Mouse (Mus musculus) gastrocnemius, postnatal 25 days (tissue): ENCODE measurements around the gene H2-Q2. TPM values are rescaled to one million over a fixed set of nuclear protein-coding genes. Genes with fewer than 3 reads are reported as not detected.
"Not testable (repeated sequence)": the region's sequence is repeated elsewhere in the genome, so short reads cannot be mapped to it uniquely, and the experiment has no call there.

Experiments used
- DNase-seq: peaks from one replicate; pipeline ENCODE4 v3.0.0; 2022
- long read RNA-seq, 2 experiments: library from polyadenylated mRNA; stranded (forward); transcript quantifications; one replicate each; pipeline ENCODE4 v2.0.0; 2021
- total RNA-seq, 2 experiments: library from RNA; stranded (reverse); gene quantifications; 1 replicate in 1 of 2; 2 replicates in 1 of 2; pipeline ENCODE4 v1.2.3; 2021

Gene H2-Q2
- under 1 TPM; 0.36 to 0.78 TPM for total RNA-seq
- long read RNA-seq, experiment 1, result 0 reads
- long read RNA-seq, experiment 2, result 0 reads

- DNase-seq, result no peak
Observed at GRCm38 (mm10) chr17:35342071-35342671, at the start of gene H2-Q2. Gene H2-Q2 (plus strand): TSS chr17:35342242.

- DNase-seq, result not testable (repeated sequence)
Observed at GRCm38 (mm10) chr17:35295796-35296195, 46.2 kb upstream of the H2-Q2 start.

- not testable (repeated sequence) for DNase-seq
Observed at GRCm38 (mm10) chr17:35300261-35300945, 41.6 kb upstream of the H2-Q2 start.

- DNase-seq, result peak; percentile 70
Observed at GRCm38 (mm10) chr17:35301645-35302258, 40.3 kb upstream of the H2-Q2 start.

- DNase-seq, result no peak
Observed at GRCm38 (mm10) chr17:35303271-35303670, 38.8 kb upstream of the H2-Q2 start.

GRCm38 (mm10) chr17:35303756-35304350, 38.2 kb upstream of the H2-Q2 start:
- no peak for DNase-seq

- no peak for DNase-seq
Observed at GRCm38 (mm10) chr17:35304478-35304877, 37.6 kb upstream of the H2-Q2 start.

- not testable (repeated sequence) for DNase-seq
Observed at GRCm38 (mm10) chr17:35304921-35305320, 37.1 kb upstream of the H2-Q2 start.

- no peak for DNase-seq
Observed at GRCm38 (mm10) chr17:35318671-35319070, 23.4 kb upstream of the H2-Q2 start.

- DNase-seq, result no peak
Observed at GRCm38 (mm10) chr17:35320327-35321081, 21.5 kb upstream of the H2-Q2 start, which contains the start of gene H2-Q1. Gene H2-Q1 (plus strand): TSS chr17:35320405.

- not testable (repeated sequence) for DNase-seq
Observed at GRCm38 (mm10) chr17:35325124-35325523, 16.9 kb upstream of the H2-Q2 start.

- DNase-seq, result not testable (repeated sequence)
Observed at GRCm38 (mm10) chr17:35326000-35326399, 16.0 kb upstream of the H2-Q2 start.

- not testable (repeated sequence) for DNase-seq
Observed at GRCm38 (mm10) chr17:35329714-35330113, 12.3 kb upstream of the H2-Q2 start.

GRCm38 (mm10) chr17:35331546-35331945, 10.5 kb upstream of the H2-Q2 start:
- DNase-seq, result not testable (repeated sequence)

- no peak for DNase-seq
Observed at GRCm38 (mm10) chr17:35342711-35343476, 852 bp downstream of the H2-Q2 start.

GRCm38 (mm10) chr17:35347659-35348058, 5.6 kb downstream of the H2-Q2 start:
- not testable (repeated sequence) for DNase-seq

GRCm38 (mm10) chr17:35353275-35353674, 11.2 kb downstream of the H2-Q2 start:
- DNase-seq, result not testable (repeated sequence)

GRCm38 (mm10) chr17:35354071-35354470, 12.0 kb downstream of the H2-Q2 start:
- no peak for DNase-seq

- no peak for DNase-seq
Observed at GRCm38 (mm10) chr17:35357086-35357485, 15.0 kb downstream of the H2-Q2 start.

GRCm38 (mm10) chr17:35358763-35359469, 16.9 kb downstream of the H2-Q2 start:
- no peak for DNase-seq
